Mouse (Mus musculus) macrophage (primary cell): ENCODE measurements around the gene Wfikkn1. TPM values are rescaled to one million over a fixed set of nuclear protein-coding genes. Genes with fewer than 3 reads are reported as not detected.
"Not testable (repeated sequence)": the region's sequence is repeated elsewhere in the genome, so short reads cannot be mapped to it uniquely, and the experiment has no call there.

Experiments used
- H3K27ac ChIP-seq: fragments of 350-480 bp; formaldehyde crosslinking; 2 replicates; pipeline ENCODE4 v1.9.0; 2021
- H3K36me3 ChIP-seq: fragments of 350-480 bp; formaldehyde crosslinking; 2 replicates; pipeline ENCODE4 v1.9.0; 2021; ENCODE audit errors: inconsistent target
- H3K4me3 ChIP-seq: fragments of 350-480 bp; formaldehyde crosslinking; 2 replicates; pipeline ENCODE4 v1.9.0; 2021; ENCODE audit errors: inconsistent target
- H3K79me2 ChIP-seq: fragments of 350-480 bp; formaldehyde crosslinking; 2 replicates; pipeline ENCODE4 v1.9.0; 2021; ENCODE audit errors: inconsistent target
- WGBS: methylation state at CpG from one replicate; pipeline ENCODE4 v1.1.7; 2026; ENCODE audit warnings: inconsistent platforms; ENCODE audit not compliant: missing documents; 5-methylcytosine and 5-hydroxymethylcytosine counted together
- polyA plus RNA-seq: library from polyadenylated mRNA; stranded (reverse); fragments of 250-400 nt; gene quantifications from 3 replicates; pipeline ENCODE4 v1.2.4, GENCODE M21; 2018; ENCODE audit warnings: inconsistent platforms

Wfikkn1 gene
- polyA plus RNA-seq, 1 experiment from 2014 or later = 0.13 TPM

GRCm38 (mm10) chr17:25879261-25879660 lies 1.4 kb downstream of the Wfikkn1 start:
- Histone ChIP-seq H3K4me3 (no peak overlapping the region), H3K27ac (no peak overlapping the region), H3K79me2 (no peaks in the 10 kb centered on the region), H3K36me3 (peaks cover 25% of the 10 kb centered on the region)
- WGBS = 95% methylated on average over 4 of the region's 4 CpGs

GRCm38 (mm10) chr17:25878611-25879180 lies 2.0 kb downstream of the Wfikkn1 start:
- peaks cover 20% of the 10 kb centered on the region for H3K36me3 ChIP-seq
- 93% methylated on average over 19 of the region's 19 CpGs for WGBS
- no peak overlapping the region for H3K4me3 ChIP-seq
- H3K27ac ChIP-seq = no peak overlapping the region
- no peaks in the 10 kb centered on the region for H3K79me2 ChIP-seq

GRCm38 (mm10) chr17:25877741-25878610 lies 2.7 kb downstream of the Wfikkn1 start:
- no peak overlapping the region for H3K4me3 ChIP-seq
- H3K36me3 ChIP-seq = peaks cover 12% of the 10 kb centered on the region
- no peak overlapping the region for H3K27ac ChIP-seq
- 95% methylated on average over 32 of the region's 32 CpGs for WGBS
- H3K79me2 ChIP-seq = no peaks in the 10 kb centered on the region

GRCm38 (mm10) chr17:25877025-25877424 lies 3.6 kb downstream of the Wfikkn1 start:
- Histone ChIP-seq H3K79me2 (no peaks in the 10 kb centered on the region), H3K4me3 (no peak overlapping the region), H3K36me3 (peaks cover 3% of the 10 kb centered on the region), H3K27ac (no peak overlapping the region)
- WGBS = 96% methylated on average over 2 of the region's 3 CpGs

- no peak overlapping the region for H3K4me3 ChIP-seq
- no peaks in the 10 kb centered on the region for H3K79me2 ChIP-seq
- no peak overlapping the region for H3K27ac ChIP-seq
- no peaks in the 10 kb centered on the region for H3K36me3 ChIP-seq
- 87% methylated on average over 10 of the region's 10 CpGs for WGBS
Measured at GRCm38 (mm10) chr17:25876347-25876915, 4.2 kb downstream of the Wfikkn1 start.

GRCm38 (mm10) chr17:25875171-25876136 lies 5.2 kb downstream of the Wfikkn1 start:
- peak overlapping the region; percentile 31; the same call in 1 of the 2 replicates for H3K27ac ChIP-seq
- H3K79me2 ChIP-seq = no peaks in the 10 kb centered on the region
- WGBS = 2% methylated on average over 59 of the region's 59 CpGs
- H3K36me3 ChIP-seq = no peaks in the 10 kb centered on the region
- peak overlapping the region; percentile 46 for H3K4me3 ChIP-seq

- no peaks in the 10 kb centered on the region for H3K79me2 ChIP-seq
- no peaks in the 10 kb centered on the region for H3K36me3 ChIP-seq
- WGBS = under 1% methylated on average over 25 of the region's 25 CpGs
- peak within 1 kb of the TSS; percentile 46 for H3K4me3 ChIP-seq
- H3K27ac ChIP-seq = peak within 1 kb of the TSS; percentile 31
Measured at GRCm38 (mm10) chr17:25874721-25875170, 5.9 kb downstream of the Wfikkn1 start, which contains the start of gene Mettl26. TSS of gene Mettl26 (plus strand) at chr17:25875074.

- Histone ChIP-seq H3K4me3 (peak overlapping the region; percentile 46), H3K27ac (peak overlapping the region; percentile 31), H3K79me2 (no peaks in the 10 kb centered on the region), H3K36me3 (no peaks in the 10 kb centered on the region)
- WGBS = 16% methylated on average over 14 of the region's 14 CpGs
Measured at GRCm38 (mm10) chr17:25874148-25874720, 6.4 kb downstream of the Wfikkn1 start.

GRCm38 (mm10) chr17:25873405-25874147 lies 7.1 kb downstream of the Wfikkn1 start:
- H3K27ac ChIP-seq = no peak overlapping the region
- H3K79me2 ChIP-seq = no peaks in the 10 kb centered on the region
- H3K36me3 ChIP-seq = no peaks in the 10 kb centered on the region
- H3K4me3 ChIP-seq = no peak overlapping the region
- 87% methylated on average over 8 of the region's 11 CpGs for WGBS

- Histone ChIP-seq H3K79me2 (no peaks in the 10 kb centered on the region), H3K36me3 (no peaks in the 10 kb centered on the region), H3K27ac (no peak overlapping the region), H3K4me3 (no peak overlapping the region)
- WGBS = 89% methylated on average over 3 of the region's 3 CpGs
Measured at GRCm38 (mm10) chr17:25872676-25873075, 8.0 kb downstream of the Wfikkn1 start.

GRCm38 (mm10) chr17:25871566-25871965 lies 9.1 kb downstream of the Wfikkn1 start:
- H3K27ac ChIP-seq, H3K4me3 ChIP-seq, H3K36me3 ChIP-seq, H3K79me2 ChIP-seq: not testable (repeated sequence)

GRCm38 (mm10) chr17:25869954-25870353 lies 10.7 kb downstream of the Wfikkn1 start:
- Histone ChIP-seq H3K27ac (no peak overlapping the region), H3K36me3 (no peaks in the 10 kb centered on the region), H3K4me3 (no peak overlapping the region), H3K79me2 (no peaks in the 10 kb centered on the region; the same call in 1 of the 2 replicates)
- WGBS = 100% methylated on average over 2 of the region's 2 CpGs

- no peaks in the 10 kb centered on the region; the same call in 1 of the 2 replicates for H3K79me2 ChIP-seq
- 99% methylated on average over 8 of the region's 8 CpGs for WGBS
- no peaks in the 10 kb centered on the region for H3K36me3 ChIP-seq
- no peak overlapping the region for H3K4me3 ChIP-seq
- no peak overlapping the region for H3K27ac ChIP-seq
Measured at GRCm38 (mm10) chr17:25869498-25869897, 11.2 kb downstream of the Wfikkn1 start.
